Mouse (Mus musculus) liver, embryonic 16.5 days (tissue): ENCODE data around the gene Tbc1d30. TPM values are rescaled to one million over a fixed set of nuclear protein-coding genes. Genes with fewer than 3 reads are reported as not detected.

Source experiments
- ATAC-seq: fragments of 200-750 bp; cut with Nextera tagmentation; 2 replicates; pipeline ENCODE4 v1.8.0; 2017; ENCODE audit warnings: low read depth, mild to moderate bottlenecking, moderate number of reproducible peaks, moderate library complexity
- H3K27ac ChIP-seq: fragments of 300-500 bp; sonication (generic); 2 replicates; pipeline ENCODE4 v1.5.1; 2014; ENCODE audit warnings: mild to moderate bottlenecking, low read length
- H3K27me3 ChIP-seq: fragments of 300-500 bp; sonication (generic); 2 replicates; pipeline ENCODE4 v1.6.1; 2014; ENCODE audit warnings: low read depth, low read length, mixed read lengths; ENCODE audit not compliant: control insufficient read depth, insufficient read depth
- H3K36me3 ChIP-seq: fragments of 300-500 bp; sonication (generic); 2 replicates; pipeline ENCODE4 v1.6.1; 2014; ENCODE audit warnings: mild to moderate bottlenecking; ENCODE audit not compliant: control insufficient read depth, insufficient read depth
- H3K4me1 ChIP-seq: fragments of 300-500 bp; sonication (generic); 2 replicates; pipeline ENCODE4 v1.6.1; 2014; ENCODE audit warnings: low read depth, low read length, mixed read lengths; ENCODE audit not compliant: control insufficient read depth
- H3K4me2 ChIP-seq: fragments of 300-500 bp; sonication (generic); 2 replicates; pipeline ENCODE4 v1.6.1; 2014; ENCODE audit warnings: low read depth, low read length, mixed read lengths
- H3K4me3 ChIP-seq: fragments of 300-500 bp; sonication (generic); 2 replicates; pipeline ENCODE4 v1.5.1; 2014; ENCODE audit warnings: low read depth, mild to moderate bottlenecking, low read length
- H3K9ac ChIP-seq: fragments of 300-500 bp; sonication (generic); 2 replicates; pipeline ENCODE4 v1.6.1; 2014; ENCODE audit warnings: low read depth, low read length
- H3K9me3 ChIP-seq: fragments of 300-500 bp; sonication (generic); replicated peaks from 2 replicates; pipeline ENCODE4 v1.6.1; 2016; ENCODE audit warnings: low read length; ENCODE audit not compliant: control insufficient read depth
- WGBS: fragments of 180-500 bp; shearing (Covaris S2); extraction: QIAGEN DNeasy Blood & Tissue Kit; methylation state at CpG from one replicate; pipeline ENCODE4 v1.1.7; 2014; ENCODE audit not compliant: insufficient replicate concordance; 5-methylcytosine and 5-hydroxymethylcytosine counted together
- polyA plus RNA-seq: library from polyadenylated mRNA; unstranded; fragments of >200 nt; fragmentation: Nextera tagmentation; extraction: Ambion mirVana; gene quantifications from 2 replicates; pipeline ENCODE4 v1.2.1, GENCODE M21; 2015

Tbc1d30 gene
- polyA plus RNA-seq, 1 experiment from 2014 or later, result 0.48 TPM

DNA sequence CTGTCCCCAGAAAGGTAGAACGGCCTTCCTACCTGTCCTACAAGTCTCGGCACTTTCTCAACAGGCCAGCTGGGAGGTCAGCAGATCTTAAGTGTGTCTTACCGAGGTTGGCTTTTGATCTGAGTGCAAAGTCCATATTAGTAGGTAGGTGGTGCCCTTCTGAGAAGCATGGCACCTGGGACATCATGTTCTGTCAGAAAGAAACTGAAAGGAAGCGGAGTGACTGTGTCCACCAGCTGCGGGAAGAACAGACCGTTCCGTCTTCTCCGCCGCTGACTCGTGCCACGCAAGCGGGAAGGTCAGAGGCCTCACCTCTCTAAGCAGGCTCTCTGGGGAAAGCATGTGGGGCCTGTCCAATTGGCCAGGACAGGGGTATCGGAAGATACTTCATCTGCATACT, 33.6 kb upstream of the Tbc1d30 start:
- Histone ChIP-seq H3K27me3 (no peaks in the 10 kb centered on the region), H3K36me3 (peaks cover 13% of the 10 kb centered on the region), H3K9me3 (no peaks in the 10 kb centered on the region), H3K9ac (no peak overlapping the region), H3K27ac (no peak overlapping the region), H3K4me1 (no peaks in the 10 kb centered on the region), H3K4me2 (no peak overlapping the region), H3K4me3 (no peak overlapping the region)
- 83% methylated on average over 13 of the region's 13 CpGs for WGBS
- ATAC-seq, result no peak

DNA sequence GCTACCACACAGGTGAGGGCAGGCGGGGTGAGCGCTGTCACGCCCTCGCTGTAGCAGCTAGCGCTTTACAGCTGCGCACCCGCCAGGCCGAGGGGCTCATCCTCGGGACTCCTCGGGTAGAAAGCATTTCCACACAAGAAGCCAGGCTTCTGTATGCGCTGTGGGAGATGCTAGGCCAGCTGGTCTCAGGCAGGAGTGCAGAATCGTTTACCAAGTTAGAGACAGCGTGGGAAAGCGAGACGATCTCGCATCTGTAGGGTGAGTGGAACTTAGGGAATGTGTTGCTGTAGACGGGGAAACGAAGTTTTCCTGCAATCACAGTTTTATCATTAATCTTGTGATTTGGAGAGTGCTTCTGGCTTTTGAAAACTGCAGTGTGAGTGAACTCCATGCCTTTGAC, 30.2 kb upstream of the Tbc1d30 start:
- Histone ChIP-seq H3K27ac (no peak overlapping the region), H3K9ac (no peak overlapping the region), H3K27me3 (no peaks in the 10 kb centered on the region), H3K36me3 (peaks cover 32% of the 10 kb centered on the region), H3K4me3 (no peak overlapping the region), H3K4me2 (no peak overlapping the region), H3K9me3 (no peaks in the 10 kb centered on the region), H3K4me1 (no peaks in the 10 kb centered on the region)
- ATAC-seq, result no peak
- 83% methylated on average over 18 of the region's 18 CpGs for WGBS

DNA sequence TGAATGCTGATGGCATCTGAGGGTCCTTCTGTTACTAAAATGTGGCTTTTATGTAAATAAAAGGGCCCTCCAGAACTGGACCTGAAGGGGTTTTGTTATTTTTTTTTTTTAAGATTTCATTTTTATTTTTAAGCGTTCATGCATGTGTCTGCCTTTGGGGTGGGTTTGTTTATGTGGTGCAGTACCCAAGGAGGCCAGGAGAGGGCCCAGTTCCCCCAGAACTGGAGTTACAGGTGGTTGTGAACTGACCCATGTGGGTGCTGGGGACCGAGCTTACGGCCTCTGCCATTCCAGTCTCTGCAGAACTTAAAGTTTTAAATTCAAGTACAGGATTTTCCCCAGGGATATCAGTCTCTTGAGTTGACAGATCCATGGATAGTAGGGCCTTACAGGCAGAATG, 28.3 kb upstream of the Tbc1d30 start:
- Histone ChIP-seq H3K36me3 (peaks cover 32% of the 10 kb centered on the region), H3K9ac (no peak overlapping the region), H3K4me1 (peaks cover 8% of the 10 kb centered on the region), H3K4me2 (no peak overlapping the region), H3K4me3 (no peak overlapping the region), H3K9me3 (no peaks in the 10 kb centered on the region), H3K27me3 (no peaks in the 10 kb centered on the region), H3K27ac (no peak overlapping the region)
- no peak for ATAC-seq
- WGBS, result 96% methylated on average over 3 of the region's 3 CpGs

DNA sequence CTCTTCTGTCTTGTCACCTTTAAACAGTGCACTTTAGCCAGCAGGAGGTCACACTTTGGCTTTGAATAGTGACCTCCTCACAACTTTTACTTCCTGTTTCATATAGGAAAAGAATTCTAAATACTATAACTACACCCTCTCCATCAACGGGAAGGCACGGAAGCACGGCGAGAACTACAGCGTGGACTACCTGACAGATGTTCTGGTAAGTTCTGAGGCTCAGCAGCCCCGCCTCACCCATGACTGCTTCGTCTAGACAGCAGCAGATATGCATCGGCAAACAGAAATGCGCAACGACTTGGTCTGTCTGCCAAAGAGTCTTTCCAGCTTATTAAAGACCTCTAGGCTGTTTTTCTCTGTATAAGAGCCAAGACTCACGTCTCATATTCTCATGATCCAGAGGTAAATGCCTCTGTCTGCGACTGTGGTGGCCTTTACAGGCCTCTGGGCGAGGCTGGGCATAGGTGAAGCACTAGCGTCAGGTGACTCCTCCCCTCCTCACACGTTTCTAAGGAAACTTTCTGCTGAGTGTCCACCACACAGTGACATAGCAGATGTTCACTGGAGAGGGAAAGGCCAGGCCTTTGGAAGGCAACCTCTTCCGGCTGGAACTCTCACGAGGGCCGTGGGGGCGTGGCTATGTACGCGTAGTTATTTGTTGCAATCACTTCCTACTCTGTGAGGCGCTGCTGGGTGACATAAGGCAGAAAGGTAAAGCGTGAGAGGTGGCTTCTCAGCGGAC, 25.6 kb upstream of the Tbc1d30 start:
- Histone ChIP-seq H3K9ac (no peak overlapping the region), H3K4me3 (no peak overlapping the region), H3K36me3 (peaks cover 29% of the 10 kb centered on the region), H3K4me1 (peaks cover 12% of the 10 kb centered on the region), H3K9me3 (no peaks in the 10 kb centered on the region), H3K27me3 (no peaks in the 10 kb centered on the region), H3K4me2 (no peak overlapping the region), H3K27ac (no peak overlapping the region)
- 78% methylated on average over 24 of the region's 24 CpGs for WGBS
- no peak for ATAC-seq

DNA sequence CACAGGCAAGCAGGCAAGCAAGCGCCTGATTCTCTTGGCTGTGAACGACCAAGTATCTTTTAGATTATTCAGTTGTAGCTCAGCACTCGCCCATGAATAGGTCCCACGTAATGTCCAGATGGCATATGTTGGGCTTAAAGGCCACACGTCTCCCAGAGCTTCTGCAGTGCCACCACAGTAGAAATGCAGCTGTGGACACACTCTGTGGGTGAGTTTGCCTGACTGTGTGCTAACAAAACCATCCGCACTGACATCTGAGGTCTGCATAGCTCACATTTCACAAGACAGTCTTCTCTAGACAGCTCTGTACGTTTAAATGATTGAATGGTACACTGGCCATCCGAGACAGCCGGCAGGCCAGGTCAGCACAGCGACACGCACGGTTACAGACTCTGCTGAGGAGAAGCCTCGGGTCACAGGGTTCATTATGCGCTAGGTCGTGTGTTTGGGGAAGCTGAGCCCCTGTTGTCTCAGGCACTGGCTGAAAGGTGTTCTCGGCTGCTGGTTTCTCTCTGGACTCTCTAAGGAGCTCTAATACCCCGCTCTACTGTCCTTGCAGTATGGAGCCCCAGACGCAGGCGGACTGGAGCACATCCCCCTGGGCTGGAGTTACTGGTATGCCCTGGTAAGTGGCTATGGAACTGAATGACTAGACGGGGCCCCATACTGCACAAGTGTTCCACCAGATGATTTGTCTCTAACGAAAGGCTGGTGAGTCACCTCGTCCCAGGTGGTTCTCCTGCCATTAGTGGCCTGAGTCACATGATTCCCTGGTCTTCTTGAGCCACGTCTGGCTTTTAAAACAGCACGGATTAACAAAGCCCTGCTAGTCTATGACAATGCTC, 24.8 kb upstream of the Tbc1d30 start:
- Histone ChIP-seq H3K9me3 (no peaks in the 10 kb centered on the region), H3K27me3 (no peaks in the 10 kb centered on the region), H3K4me3 (no peak overlapping the region), H3K27ac (no peak overlapping the region), H3K4me1 (peaks cover 12% of the 10 kb centered on the region), H3K9ac (no peak overlapping the region), H3K36me3 (peaks cover 25% of the 10 kb centered on the region), H3K4me2 (no peak overlapping the region)
- ATAC-seq, result no peak
- 70% methylated on average over 24 of the region's 24 CpGs for WGBS

DNA sequence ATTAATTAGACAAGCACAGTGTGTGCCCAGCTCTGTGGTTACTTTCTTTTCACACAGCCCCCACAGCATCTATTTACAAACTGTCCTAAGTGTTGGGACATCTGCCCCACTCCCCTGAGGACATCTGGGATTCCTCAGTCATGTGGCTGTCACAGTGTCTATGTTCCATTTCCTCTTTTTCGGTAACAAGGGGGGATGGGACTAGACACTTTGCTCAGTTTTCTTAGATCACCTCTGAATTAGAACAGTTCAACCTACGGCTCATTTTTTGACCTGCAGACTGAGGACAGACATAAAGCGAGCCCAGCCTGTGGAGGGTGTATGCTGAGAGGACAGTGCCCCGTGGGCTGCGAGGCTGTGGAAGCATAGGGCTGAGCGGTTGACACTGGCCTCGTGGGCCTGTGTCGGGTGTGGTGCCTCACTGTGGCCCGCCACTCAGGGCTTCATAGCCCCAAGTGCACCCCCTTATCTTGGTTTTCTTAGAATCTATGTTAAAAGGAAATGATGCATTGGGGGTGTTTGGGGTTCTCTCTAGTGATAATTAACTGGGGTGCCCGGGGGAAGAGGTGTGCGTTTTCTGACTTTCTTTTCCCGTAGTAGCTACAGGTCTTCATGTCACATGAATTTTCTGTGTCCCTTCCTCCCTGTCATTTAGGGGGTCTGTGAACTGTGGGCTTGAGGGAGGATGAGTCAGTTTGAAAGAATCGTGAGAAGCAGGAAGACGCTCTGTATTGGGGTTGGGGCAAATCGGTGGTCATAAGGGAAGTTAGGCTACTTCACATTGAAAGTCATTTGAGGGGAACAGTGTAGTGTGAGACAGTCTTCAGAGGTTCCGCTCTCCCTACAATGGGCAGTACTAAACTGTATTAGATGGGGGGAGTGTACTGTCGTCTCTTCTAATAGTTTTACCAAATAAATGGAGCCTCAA, 23.9 kb upstream of the Tbc1d30 start:
- Histone ChIP-seq H3K9ac (peak overlapping the region; percentile 30), H3K27ac (peak overlapping the region; percentile 17; the same call in 1 of the 2 replicates), H3K4me3 (no peak overlapping the region), H3K4me2 (peak overlapping the region; percentile 30), H3K9me3 (no peaks in the 10 kb centered on the region), H3K27me3 (no peaks in the 10 kb centered on the region), H3K4me1 (peaks cover 12% of the 10 kb centered on the region), H3K36me3 (peaks cover 28% of the 10 kb centered on the region)
- 27% methylated on average over 17 of the region's 17 CpGs for WGBS
- peak; percentile 65 for ATAC-seq

DNA sequence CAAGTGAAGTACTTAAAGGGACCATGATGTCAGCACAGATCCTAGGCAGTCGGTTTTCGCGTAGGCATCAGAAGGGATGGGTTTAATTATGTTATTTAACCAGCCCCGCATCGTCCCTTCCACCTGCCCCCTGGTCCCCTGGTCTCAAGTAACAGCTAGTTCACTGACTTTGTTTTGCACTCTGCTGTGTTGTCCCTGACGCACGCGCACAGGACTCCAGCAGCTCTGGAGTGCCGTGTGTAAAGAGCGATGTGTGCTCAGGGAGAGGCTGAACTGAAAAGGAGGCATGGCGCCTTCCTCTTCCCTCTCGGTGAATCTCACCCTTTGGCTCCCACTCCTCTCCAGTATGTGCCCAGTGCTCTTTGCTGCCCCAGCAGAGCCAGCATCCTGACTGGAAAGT, 22.9 kb upstream of the Tbc1d30 start:
- Histone ChIP-seq H3K27me3 (no peaks in the 10 kb centered on the region), H3K4me1 (peaks cover 14% of the 10 kb centered on the region), H3K9me3 (no peaks in the 10 kb centered on the region), H3K36me3 (peaks cover 20% of the 10 kb centered on the region), H3K4me3 (no peak overlapping the region), H3K27ac (peak overlapping the region; percentile 27; the same call in 1 of the 2 replicates), H3K4me2 (no peak overlapping the region), H3K9ac (no peak overlapping the region)
- ATAC-seq, result no peak
- 81% methylated on average over 12 of the region's 12 CpGs for WGBS

GRCm38 (mm10) chr10:121370777-121371176, 19.7 kb upstream of the Tbc1d30 start:
- no peak for ATAC-seq
- Histone ChIP-seq H3K4me3 (no peak overlapping the region), H3K27me3 (no peaks in the 10 kb centered on the region), H3K9ac (no peak overlapping the region), H3K4me2 (no peak overlapping the region), H3K4me1 (peaks cover 25% of the 10 kb centered on the region), H3K36me3 (peaks cover 3% of the 10 kb centered on the region; the same call in 1 of the 2 replicates), H3K9me3 (no peaks in the 10 kb centered on the region), H3K27ac (no peak overlapping the region)
- 81% methylated on average over 6 of the region's 6 CpGs for WGBS
